Mouse (Mus musculus): ENCODE measurements around the gene Slit3. TPM values are rescaled to one million over a fixed set of nuclear protein-coding genes. Genes with fewer than 3 reads are reported as not detected.
A peak's percentile ranks its signal among the peaks of the same experiment; 100 is the strongest.

Gene Slit3
- polyA plus RNA-seq, 1 experiment from 2014 or later = 25.9 TPM

DNA sequence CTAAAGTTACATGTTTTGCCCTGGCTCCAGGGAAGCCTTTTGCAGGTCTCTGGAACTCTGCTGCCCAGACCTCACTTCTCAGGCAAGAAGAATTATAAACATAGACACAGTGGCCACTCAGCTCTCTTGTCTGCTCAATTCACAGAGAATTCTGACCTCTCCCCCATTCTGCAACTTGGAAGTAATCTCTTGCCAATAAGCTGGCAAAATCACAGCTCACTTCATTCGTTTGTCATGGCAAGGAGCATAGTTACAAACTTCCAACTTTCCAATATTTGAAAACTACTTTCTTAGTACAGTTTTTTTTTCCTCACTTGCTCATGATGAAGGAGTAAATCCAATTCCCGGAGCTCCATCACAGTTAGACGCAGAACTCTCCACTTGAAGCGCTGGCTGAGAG, 11.2 kb upstream of the Slit3 start:
- Histone ChIP-seq H3K9me3 (no peaks in the 10 kb centered on the region), H3K27ac (no peak overlapping the region), H3K4me1 (replicated peaks) (no peaks in the 10 kb centered on the region), H3K4me2 (no peak overlapping the region), H3K27me3 (no peaks in the 10 kb centered on the region), H3K36me3 (no peaks in the 10 kb centered on the region), H3K4me3 (no peak overlapping the region), H3K9ac (no peak overlapping the region)
- 81% methylated on average over 4 of the region's 4 CpGs for WGBS
- ATAC-seq (ENCODE audit: low FRiP score) = no peak

DNA sequence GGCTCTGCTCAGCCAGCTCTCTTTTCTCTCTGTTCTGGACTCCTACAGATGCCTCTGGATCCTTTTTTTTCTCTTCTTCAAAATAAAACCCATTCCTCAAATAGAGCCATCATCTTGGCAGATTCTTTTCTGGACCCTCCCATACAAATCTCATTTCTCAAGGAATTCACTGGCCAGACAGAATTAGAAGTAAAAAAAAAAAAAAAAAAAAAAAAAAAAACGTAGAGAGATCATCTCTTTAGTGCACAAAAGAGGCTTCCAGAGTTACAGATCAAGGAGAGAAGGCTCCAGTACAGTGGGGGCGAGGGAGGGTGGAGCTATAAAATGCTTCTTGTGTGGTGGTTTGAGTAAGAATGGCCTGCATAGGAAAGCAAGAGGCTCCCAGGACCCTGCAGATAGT, 10.2 kb upstream of the Slit3 start:
- WGBS = 44% methylated on average over 2 of the region's 2 CpGs
- no peak overlapping the region for H3K4me3 ChIP-seq
- H3K27ac ChIP-seq = no peak overlapping the region
- no peak overlapping the region for H3K4me2 ChIP-seq
- no peaks in the 10 kb centered on the region for H3K36me3 ChIP-seq
- H3K9me3 ChIP-seq = no peaks in the 10 kb centered on the region
- ATAC-seq (ENCODE audit: low FRiP score) = no peak
- no peaks in the 10 kb centered on the region for H3K4me1 ChIP-seq (replicated peaks)
- H3K9ac ChIP-seq = no peak overlapping the region
- H3K27me3 ChIP-seq = no peaks in the 10 kb centered on the region

DNA sequence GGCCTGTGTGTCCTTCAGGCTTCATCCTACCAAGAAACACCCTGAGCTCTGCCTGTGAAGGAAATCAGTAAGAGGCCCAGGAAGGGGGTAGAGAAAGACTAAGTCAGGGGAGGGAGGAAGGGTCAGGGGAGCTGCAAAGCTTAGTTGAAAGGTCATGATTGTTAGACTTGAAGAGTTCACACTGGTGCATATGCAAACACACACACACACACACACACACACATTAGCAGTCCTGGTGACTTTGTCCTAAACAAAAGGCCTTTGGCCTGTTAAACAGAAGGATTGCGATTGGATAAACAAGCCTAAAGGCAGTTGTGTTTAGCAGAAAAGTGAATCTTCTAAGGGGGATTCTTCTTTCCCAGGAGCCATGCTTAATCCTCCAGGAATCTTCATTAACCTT, 7.7 kb upstream of the Slit3 start:
- Histone ChIP-seq H3K27ac (no peak overlapping the region), H3K9me3 (no peaks in the 10 kb centered on the region), H3K9ac (no peak overlapping the region), H3K27me3 (peaks cover 5% of the 10 kb centered on the region), H3K4me3 (no peak overlapping the region), H3K36me3 (no peaks in the 10 kb centered on the region), H3K4me1 (replicated peaks) (no peaks in the 10 kb centered on the region), H3K4me2 (no peak overlapping the region)
- no peak for ATAC-seq (ENCODE audit: low FRiP score)
- WGBS = 27% methylated on average over 1 of the region's 1 CpGs

DNA sequence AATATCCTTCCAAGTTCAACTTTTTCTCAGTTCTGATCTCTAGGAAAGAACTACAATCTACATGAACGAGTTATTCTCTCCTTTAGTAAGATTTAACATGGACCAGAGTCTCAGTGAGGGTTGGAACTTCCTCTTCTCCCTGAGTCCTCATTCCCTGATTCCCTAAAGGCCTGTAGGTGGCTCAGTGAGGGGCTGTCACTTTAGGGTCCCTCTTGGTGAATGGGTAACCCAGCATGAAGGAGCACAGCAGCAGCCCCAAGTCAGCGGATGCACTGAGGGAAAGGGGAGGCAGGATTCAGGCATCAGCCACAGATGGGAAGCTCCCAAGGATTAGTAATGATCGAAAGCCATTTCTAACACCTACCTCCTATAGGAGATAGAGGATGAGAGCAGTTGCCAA, 4.6 kb upstream of the Slit3 start:
- ATAC-seq (ENCODE audit: low FRiP score) = no peak
- WGBS = 61% methylated on average over 3 of the region's 3 CpGs

DNA sequence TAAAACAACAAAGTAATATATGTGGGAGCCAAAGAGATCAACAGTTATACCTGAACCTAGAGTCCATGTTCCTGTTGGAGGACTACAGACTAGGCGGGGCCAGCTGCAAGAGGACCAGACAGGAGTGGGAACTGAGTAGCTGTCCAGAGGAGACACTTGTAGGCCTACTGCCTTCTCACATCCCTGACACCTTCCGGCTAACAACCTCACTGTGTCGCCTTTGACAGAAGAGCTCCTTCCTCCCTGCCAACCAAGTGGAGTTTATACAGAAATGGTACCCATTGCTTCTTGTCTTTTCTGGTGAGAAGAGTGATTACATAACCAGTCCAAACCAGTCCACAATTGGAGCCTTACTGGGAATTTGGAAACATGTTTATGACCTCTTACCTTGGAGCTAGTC, 3.2 kb upstream of the Slit3 start:
- H3K9me3 ChIP-seq = no peaks in the 10 kb centered on the region
- WGBS = 91% methylated on average over 3 of the region's 3 CpGs
- peaks cover 27% of the 10 kb centered on the region for H3K4me1 ChIP-seq (replicated peaks)
- no peak overlapping the region for H3K9ac ChIP-seq
- H3K4me3 ChIP-seq = no peak overlapping the region
- no peak for ATAC-seq (ENCODE audit: low FRiP score)
- peaks cover 47% of the 10 kb centered on the region for H3K27me3 ChIP-seq
- H3K36me3 ChIP-seq = no peaks in the 10 kb centered on the region
- no peak overlapping the region for H3K27ac ChIP-seq
- no peak overlapping the region for H3K4me2 ChIP-seq

More for the DNA sequence above, 4.6 kb upstream of the Slit3 start:
- Histone ChIP-seq H3K4me1 (replicated peaks) (peaks cover 19% of the 10 kb centered on the region), H3K9me3 (no peaks in the 10 kb centered on the region), H3K4me2 (no peak overlapping the region), H3K27ac (no peak overlapping the region), H3K27me3 (peaks cover 32% of the 10 kb centered on the region), H3K4me3 (no peak overlapping the region), H3K36me3 (no peaks in the 10 kb centered on the region), H3K9ac (no peak overlapping the region)

DNA sequence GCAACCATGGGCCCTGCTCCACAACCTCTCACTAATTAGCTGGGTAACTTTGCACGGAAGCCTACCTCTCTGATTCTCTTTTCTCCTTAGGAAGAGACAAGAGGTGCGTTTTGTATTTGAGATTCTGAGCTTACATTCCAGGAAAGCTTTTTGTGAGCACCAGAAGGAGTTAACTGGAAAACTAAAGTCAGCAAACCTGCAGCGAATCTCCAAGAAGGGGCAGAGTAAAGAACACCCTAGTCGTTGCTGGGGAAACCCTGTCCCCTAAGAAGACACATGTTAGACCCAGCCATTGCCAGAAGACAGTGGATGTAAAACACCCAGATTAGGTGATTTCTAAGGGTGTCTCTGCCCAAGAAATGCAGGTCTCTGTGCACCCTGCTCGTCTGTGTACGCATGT, 2.3 kb upstream of the Slit3 start:
- peaks cover 27% of the 10 kb centered on the region for H3K4me1 ChIP-seq (replicated peaks)
- H3K4me2 ChIP-seq = no peak overlapping the region
- H3K9me3 ChIP-seq = no peaks in the 10 kb centered on the region
- H3K36me3 ChIP-seq = no peaks in the 10 kb centered on the region
- ATAC-seq (ENCODE audit: low FRiP score) = no peak
- H3K9ac ChIP-seq = no peak overlapping the region
- H3K27ac ChIP-seq = no peak overlapping the region
- peaks cover 55% of the 10 kb centered on the region for H3K27me3 ChIP-seq
- no peak overlapping the region for H3K4me3 ChIP-seq
- WGBS = 71% methylated on average over 6 of the region's 6 CpGs

DNA sequence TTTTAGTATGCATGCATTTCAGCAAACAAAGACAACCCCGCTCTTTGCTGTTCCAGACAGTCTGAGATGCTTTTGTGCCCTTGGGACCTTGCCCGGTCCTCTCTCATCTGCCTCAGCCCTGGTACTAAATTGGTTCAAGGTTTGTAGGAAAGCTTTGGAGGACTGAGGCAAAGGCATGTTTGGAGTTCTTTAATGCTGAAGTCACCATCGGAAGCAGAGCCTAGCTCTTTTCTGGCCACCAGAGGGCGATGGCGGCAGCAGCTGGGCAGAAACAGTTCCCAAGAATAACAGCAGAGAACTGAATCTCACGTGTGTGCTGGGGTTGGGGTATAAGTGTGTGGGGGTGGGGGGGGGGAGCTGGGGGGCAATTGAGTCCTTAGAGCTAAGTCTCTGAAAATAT, 1.7 kb upstream of the Slit3 start:
- no peaks in the 10 kb centered on the region for H3K9me3 ChIP-seq
- no peaks in the 10 kb centered on the region for H3K36me3 ChIP-seq
- no peak overlapping the region for H3K4me2 ChIP-seq
- WGBS = 13% methylated on average over 6 of the region's 6 CpGs
- no peak overlapping the region for H3K27ac ChIP-seq
- H3K4me3 ChIP-seq = no peak overlapping the region
- H3K9ac ChIP-seq = no peak overlapping the region
- peaks cover 27% of the 10 kb centered on the region for H3K4me1 ChIP-seq (replicated peaks)
- ATAC-seq (ENCODE audit: low FRiP score) = no peak
- H3K27me3 ChIP-seq = peaks cover 61% of the 10 kb centered on the region

DNA sequence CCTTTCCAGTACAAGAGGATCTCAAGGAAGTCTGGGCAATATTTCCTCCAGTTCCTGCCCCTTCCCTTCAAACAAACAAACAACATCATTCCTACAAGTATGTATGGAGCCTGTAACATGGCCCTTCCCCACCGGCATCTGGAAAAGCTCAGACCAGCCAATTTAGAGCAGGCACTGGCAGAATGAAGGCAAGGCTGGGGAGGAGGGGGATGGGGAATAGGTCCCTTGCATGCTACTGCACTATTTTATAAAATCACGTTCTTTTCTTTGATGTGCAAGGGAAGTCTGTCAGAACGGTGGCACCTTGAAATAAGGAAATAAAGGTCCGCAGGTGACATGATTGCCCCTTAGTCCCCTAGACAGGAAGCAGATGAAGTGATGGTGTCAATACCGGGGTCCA, 948 bp upstream of the Slit3 start:
- Histone ChIP-seq H3K4me2 (no peak overlapping the region), H3K27me3 (peaks cover 67% of the 10 kb centered on the region), H3K36me3 (no peaks in the 10 kb centered on the region), H3K9ac (no peak overlapping the region), H3K4me3 (no peak overlapping the region), H3K27ac (no peak overlapping the region), H3K4me1 (replicated peaks) (peaks cover 30% of the 10 kb centered on the region), H3K9me3 (no peaks in the 10 kb centered on the region)
- 55% methylated on average over 5 of the region's 5 CpGs for WGBS
- ATAC-seq (ENCODE audit: low FRiP score) = no peak

DNA sequence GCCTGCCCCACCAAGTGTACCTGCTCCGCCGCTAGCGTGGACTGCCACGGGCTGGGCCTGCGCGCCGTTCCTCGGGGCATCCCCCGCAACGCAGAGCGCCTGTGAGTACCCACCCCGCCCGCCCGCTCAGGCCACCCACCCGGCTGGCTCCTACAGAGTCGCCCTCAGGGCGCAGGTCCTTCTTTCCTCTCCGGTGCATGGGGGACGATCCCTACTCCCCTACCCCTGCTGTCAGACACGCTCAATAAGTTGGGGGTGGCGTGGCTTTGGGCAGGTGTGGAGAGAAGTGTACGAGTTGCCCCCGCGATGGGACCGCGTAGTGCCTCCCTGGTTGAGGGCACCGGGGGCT, 561 bp downstream of the Slit3 start:
- Histone ChIP-seq H3K36me3 (no peaks in the 10 kb centered on the region), H3K9me3 (no peaks in the 10 kb centered on the region), H3K27me3 (peaks cover 75% of the 10 kb centered on the region), H3K4me1 (replicated peaks) (peaks cover 30% of the 10 kb centered on the region), H3K4me2 (peak overlapping the region; percentile 99), H3K27ac (no peak overlapping the region), H3K9ac (peak overlapping the region; percentile 77), H3K4me3 (peak overlapping the region; percentile 66)
- whole genome bisulfite sequencing = 1% methylated on average over 24 of the region's 27 CpGs
- no peak for ATAC-seq (ENCODE audit: low FRiP score)

DNA sequence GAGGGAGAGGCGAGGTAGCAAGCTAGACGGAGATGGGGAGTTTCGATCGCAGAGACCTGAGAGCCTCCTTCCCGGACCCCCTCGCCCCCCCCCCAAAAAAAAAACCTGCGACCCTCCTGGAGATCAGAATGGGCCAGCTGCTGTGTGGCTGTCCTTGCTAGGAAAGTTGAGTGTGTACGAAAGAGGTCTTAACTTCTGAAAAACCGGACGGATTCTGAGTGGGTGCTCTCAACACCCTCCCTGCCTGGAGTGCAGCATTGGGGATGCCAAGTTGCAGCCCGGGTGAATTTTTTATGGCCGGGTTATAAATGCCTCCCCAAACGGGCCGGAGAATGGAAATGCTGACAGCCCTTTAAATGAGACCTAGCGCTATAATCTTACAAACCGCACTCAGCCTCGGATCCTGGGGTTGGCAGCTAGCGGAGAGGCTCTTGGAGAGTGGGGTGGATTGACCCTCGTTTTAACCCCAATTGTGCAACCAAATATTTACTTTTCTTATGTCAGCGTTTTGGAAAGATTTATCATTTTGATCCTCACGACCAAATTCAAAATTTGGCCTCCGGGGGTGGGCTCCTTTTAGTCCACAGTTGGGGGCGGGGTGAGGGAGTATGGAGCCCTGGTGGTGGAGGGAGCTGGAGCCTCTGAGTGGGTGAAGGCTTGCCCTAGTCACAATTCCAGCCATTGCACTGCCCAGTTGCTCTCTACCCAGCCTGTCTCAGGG, 1.2 kb downstream of the Slit3 start:
- H3K27me3 ChIP-seq = peaks cover 75% of the 10 kb centered on the region
- peaks cover 30% of the 10 kb centered on the region for H3K4me1 ChIP-seq (replicated peaks)
- H3K4me3 ChIP-seq = peak overlapping the region; percentile 66
- H3K4me2 ChIP-seq = peak overlapping the region; percentile 99
- H3K9ac ChIP-seq = peak overlapping the region; percentile 77
- no peak overlapping the region for H3K27ac ChIP-seq
- WGBS = 1% methylated on average over 23 of the region's 23 CpGs
- no peaks in the 10 kb centered on the region for H3K9me3 ChIP-seq
- H3K36me3 ChIP-seq = no peaks in the 10 kb centered on the region
- no peak for ATAC-seq (ENCODE audit: low FRiP score)

DNA sequence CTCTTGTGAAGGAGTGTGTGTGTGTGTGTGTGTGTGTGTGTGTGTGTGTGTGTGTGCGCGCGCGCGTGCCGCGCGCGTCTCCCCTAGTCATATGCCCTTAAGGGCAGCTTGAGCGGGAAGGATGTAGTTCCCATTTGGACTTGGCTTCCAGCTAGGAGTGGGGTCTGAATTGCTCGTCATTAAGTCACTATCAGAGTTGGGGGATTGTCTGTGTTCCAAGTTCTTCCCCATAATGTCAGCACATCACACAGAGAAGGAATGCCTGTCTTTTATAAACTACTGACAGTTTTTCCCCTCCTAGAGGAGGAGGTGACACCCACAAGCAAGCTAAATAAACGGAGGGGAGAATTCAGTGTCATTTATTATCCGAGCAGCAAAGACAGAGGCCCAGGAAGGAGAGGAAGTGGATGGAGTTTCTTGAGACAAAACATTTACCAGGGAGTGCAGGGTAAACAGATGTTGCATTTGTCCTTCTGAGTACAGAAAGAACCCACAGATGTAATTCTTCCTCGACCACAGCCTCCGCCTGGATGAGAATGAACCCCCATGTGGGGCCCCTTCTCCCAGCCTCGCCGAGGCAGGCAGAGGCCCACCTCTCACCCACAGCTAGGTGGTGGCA, 3.6 kb downstream of the Slit3 start:
- WGBS = 68% methylated on average over 17 of the region's 17 CpGs
- H3K27me3 ChIP-seq = peaks cover 61% of the 10 kb centered on the region
- no peaks in the 10 kb centered on the region for H3K36me3 ChIP-seq

DNA sequence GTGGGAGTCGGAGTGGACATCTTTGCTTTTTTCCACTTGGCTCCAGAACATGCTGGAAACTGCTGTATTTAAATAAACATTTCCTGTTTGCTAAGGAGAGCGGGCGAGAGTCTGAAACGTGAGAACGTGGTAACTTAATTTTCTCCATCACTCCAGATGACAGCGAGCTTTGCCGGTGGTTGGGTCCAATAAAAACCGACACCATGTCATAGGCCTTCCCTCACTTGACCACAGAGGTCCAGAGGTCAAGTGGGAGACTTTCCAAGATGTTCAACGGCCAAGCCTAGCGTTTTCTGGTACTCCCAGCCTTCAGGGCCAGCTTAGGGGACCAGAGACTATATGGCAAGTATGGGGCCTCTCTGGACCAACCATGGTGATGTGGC, 4.1 kb downstream of the Slit3 start:
- H3K27me3 ChIP-seq = peaks cover 56% of the 10 kb centered on the region
- H3K36me3 ChIP-seq = no peaks in the 10 kb centered on the region
- 64% methylated on average over 10 of the region's 10 CpGs for WGBS
- H3K9ac ChIP-seq = peak overlapping the region; percentile 19; the same call in 1 of the 2 replicates
- no peak overlapping the region for H3K27ac ChIP-seq
- no peak for ATAC-seq (ENCODE audit: low FRiP score)
- H3K4me2 ChIP-seq = no peak overlapping the region
- H3K4me3 ChIP-seq = no peak overlapping the region
- H3K4me1 ChIP-seq (replicated peaks) = peaks cover 25% of the 10 kb centered on the region
- H3K9me3 ChIP-seq = no peaks in the 10 kb centered on the region

More for the DNA sequence above, 3.6 kb downstream of the Slit3 start:
- no peak for ATAC-seq (ENCODE audit: low FRiP score)
- no peak overlapping the region for H3K4me3 ChIP-seq
- peaks cover 25% of the 10 kb centered on the region for H3K4me1 ChIP-seq (replicated peaks)
- H3K4me2 ChIP-seq = 0 out of 2 replicates have a peak overlapping the region, but pooled peaks have one; percentile 10
- H3K9me3 ChIP-seq = no peaks in the 10 kb centered on the region
- peak overlapping the region; percentile 19; the same call in 1 of the 2 replicates for H3K9ac ChIP-seq
- H3K27ac ChIP-seq = no peak overlapping the region

DNA sequence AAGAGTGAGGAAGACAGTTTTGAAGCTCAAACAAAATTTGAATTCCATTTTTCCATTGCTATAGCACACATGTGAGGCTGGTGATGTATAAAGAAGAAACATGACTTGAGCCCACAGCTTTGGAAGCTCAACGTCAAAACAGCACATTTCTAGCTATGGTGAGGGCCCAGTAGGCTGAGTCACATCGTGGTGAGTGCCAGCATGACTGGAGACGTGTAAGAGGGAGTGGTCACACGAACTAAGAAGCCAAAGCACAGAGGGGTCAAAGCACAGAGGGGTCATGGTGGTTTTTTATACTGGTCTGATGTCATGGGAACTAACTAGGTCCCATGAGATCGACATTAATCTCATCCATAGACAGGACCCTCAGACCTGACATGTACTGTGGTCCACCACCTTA, 10.7 kb downstream of the Slit3 start:
- no peak for ATAC-seq (ENCODE audit: low FRiP score)
- H3K36me3 ChIP-seq = no peaks in the 10 kb centered on the region
- no peak overlapping the region for H3K4me2 ChIP-seq
- H3K27me3 ChIP-seq = 0 out of 2 replicates have a peak, but pooled peaks cover 2% of the 10 kb centered on the region
- no peaks in the 10 kb centered on the region for H3K4me1 ChIP-seq (replicated peaks)
- H3K4me3 ChIP-seq = no peak overlapping the region
- no peak overlapping the region for H3K9ac ChIP-seq
- no peak overlapping the region for H3K27ac ChIP-seq
- WGBS = 86% methylated on average over 5 of the region's 5 CpGs
- no peaks in the 10 kb centered on the region for H3K9me3 ChIP-seq
